Mouse (Mus musculus) E14TG2a.4 (cell line): ENCODE results near the gene Uba52.

Source experiments
- CTCF ChIP-seq: conservative IDR thresholded peaks from 2 replicates; pipeline ENCODE4 v1.5.1; 2014; ENCODE audit warnings: low read length
- POU5F1 ChIP-seq: IDR thresholded peaks from 2 replicates; pipeline ENCODE4 v1.6.1; 2014; ENCODE audit warnings: low read length, borderline replicate concordance

GRCm38 (mm10) chr8:70507027-70507393, 3.6 kb downstream of the Uba52 start:
- TF ChIP-seq CTCF = no peak
- no peak for TF ChIP-seq POU5F1
